Mouse (Mus musculus) forebrain, embryonic 10.5 days (tissue): ENCODE measurements around the gene Tap1. TPM values are rescaled to one million over a fixed set of nuclear protein-coding genes. Genes with fewer than 3 reads are reported as not detected.

ENCODE experiments used
- DNase-seq: peaks from one replicate; pipeline ENCODE4 v3.0.0-alpha.2; 2017; ENCODE audit warnings: low spot score; ENCODE audit errors: extremely low spot score
- H3K27ac ChIP-seq: fragments of 300-500 bp; sonication (generic); 2 replicates; pipeline ENCODE4 v1.5.1; 2016; ENCODE audit warnings: mild to moderate bottlenecking
- H3K27me3 ChIP-seq: fragments of 300-500 bp; sonication (generic); 2 replicates; pipeline ENCODE4 v1.6.1; 2016; ENCODE audit warnings: mild to moderate bottlenecking; ENCODE audit not compliant: poor library complexity, severe bottlenecking
- H3K36me3 ChIP-seq: fragments of 300-500 bp; sonication (generic); replicated peaks from 2 replicates; pipeline ENCODE4 v1.6.1; 2016; ENCODE audit warnings: mild to moderate bottlenecking, moderate library complexity
- H3K4me1 ChIP-seq: fragments of 300-500 bp; sonication (generic); 2 replicates; pipeline ENCODE4 v1.6.1; 2016
- H3K4me3 ChIP-seq: fragments of 300-500 bp; sonication (generic); 2 replicates; pipeline ENCODE4 v1.5.1; 2016; ENCODE audit warnings: mild to moderate bottlenecking, moderate library complexity
- H3K9me3 ChIP-seq: fragments of 300-500 bp; sonication (generic); 2 replicates; pipeline ENCODE4 v1.6.1; 2016; ENCODE audit warnings: mild to moderate bottlenecking, moderate library complexity
- WGBS: fragments of 180-500 bp; shearing (Covaris S2); methylation state at CpG from one replicate; pipeline ENCODE4 v1.1.7; 2016; 5-methylcytosine and 5-hydroxymethylcytosine counted together
- polyA plus RNA-seq: library from polyadenylated mRNA; unstranded; fragments of >200 nt; fragmentation: Nextera tagmentation; extraction: Ambion mirVana; gene quantifications from 2 replicates; pipeline ENCODE4 v1.2.1, GENCODE M21; 2016

Tap1 gene
- polyA plus RNA-seq, 1 experiment from 2014 or later: 1.4 TPM

DNA sequence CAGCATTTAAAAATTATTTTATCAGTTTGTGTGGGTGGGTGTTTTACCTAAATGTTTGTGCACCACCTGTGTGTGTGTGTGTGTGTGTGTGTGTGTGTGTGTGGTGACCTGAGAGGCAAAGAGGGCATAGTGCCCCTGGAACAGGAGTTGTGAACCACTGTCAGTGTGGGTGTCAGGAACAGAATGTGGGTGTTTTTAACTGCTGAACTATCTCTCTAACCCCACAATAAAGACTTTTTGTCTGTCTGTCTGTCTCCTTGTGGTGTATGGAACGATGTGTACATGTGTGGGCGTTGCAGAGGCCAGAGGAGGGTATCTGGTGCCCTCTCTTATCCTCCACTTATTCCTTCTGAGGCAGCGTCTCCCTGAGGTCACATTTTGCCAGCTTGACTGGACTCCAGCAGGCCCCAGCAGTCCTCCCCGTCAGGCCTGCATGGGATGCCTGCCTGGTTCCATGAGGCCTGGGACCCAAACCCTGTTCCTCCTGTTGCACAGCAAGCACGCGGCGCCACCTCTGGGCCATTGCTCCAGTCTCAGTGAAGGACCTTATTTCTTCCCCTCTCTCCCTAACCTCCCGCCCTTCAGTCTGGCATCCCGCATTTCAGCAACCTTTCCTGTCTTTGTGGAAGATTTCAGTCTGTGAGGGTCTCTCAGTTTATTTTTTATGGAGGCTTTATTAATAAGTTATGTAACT lies 23.0 kb upstream of the Tap1 start:
- no peaks in the 10 kb centered on the region for H3K36me3 ChIP-seq
- H3K9me3 ChIP-seq: peaks cover 9% of the 10 kb centered on the region; the same call in 1 of the 2 replicates
- no peak overlapping the region for H3K4me3 ChIP-seq
- H3K27ac ChIP-seq: no peak overlapping the region
- H3K27me3 ChIP-seq: no peaks in the 10 kb centered on the region
- no peak for DNase-seq
- H3K4me1 ChIP-seq: no peaks in the 10 kb centered on the region
- WGBS: 42% methylated on average over 9 of the region's 9 CpGs

DNA sequence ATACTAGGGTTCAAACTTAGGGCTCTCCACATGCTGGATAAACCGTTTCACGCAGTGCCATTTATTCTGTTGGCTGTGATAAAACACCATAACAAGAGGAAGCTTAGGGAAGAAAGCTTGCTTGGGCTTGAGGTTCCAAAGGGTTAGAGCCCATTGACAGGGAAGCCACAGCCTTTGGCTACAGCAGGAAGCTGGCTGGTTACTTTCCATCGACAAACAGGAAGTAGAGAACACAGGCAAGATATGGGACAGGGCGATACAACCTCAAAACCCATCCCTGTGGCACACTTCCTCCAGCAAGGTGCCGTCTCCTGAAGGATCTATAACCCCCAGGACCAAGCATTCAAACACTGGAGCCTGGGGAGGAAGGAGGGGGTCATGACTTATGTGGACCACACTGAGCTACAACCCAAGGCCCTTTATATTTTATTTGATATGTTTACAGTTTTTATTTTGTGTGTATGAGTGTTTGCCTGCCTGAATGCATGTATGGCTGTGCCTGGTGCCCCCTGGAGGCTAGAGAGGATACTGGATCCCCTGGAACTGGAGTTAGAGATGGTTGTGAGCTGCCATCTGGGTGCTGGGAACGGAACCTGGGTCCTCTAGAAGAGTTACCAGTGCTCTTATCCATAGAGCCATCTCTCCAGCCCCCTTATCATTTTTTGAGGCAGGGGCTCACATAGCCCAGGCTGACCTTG lies 22.2 kb upstream of the Tap1 start:
- Histone ChIP-seq H3K27ac (no peak overlapping the region), H3K36me3 (no peaks in the 10 kb centered on the region), H3K4me1 (no peaks in the 10 kb centered on the region), H3K27me3 (no peaks in the 10 kb centered on the region), H3K4me3 (no peak overlapping the region), H3K9me3 (peaks cover 9% of the 10 kb centered on the region; the same call in 1 of the 2 replicates)
- 87% methylated on average over 6 of the region's 6 CpGs for WGBS
- DNase-seq: no peak

GRCm38 (mm10) chr17:34169279-34169678 lies 18.1 kb upstream of the Tap1 start:
- DNase-seq: peak; percentile 31
- WGBS: 2% methylated on average over 2 of the region's 2 CpGs
- H3K36me3 ChIP-seq: no peaks in the 10 kb centered on the region

GRCm38 (mm10) chr17:34170487-34170876 lies 16.9 kb upstream of the Tap1 start:
- Histone ChIP-seq H3K9me3 (peaks cover under 1% of the 10 kb centered on the region; the same call in 1 of the 2 replicates), H3K27me3 (no peaks in the 10 kb centered on the region), H3K4me3 (no peak overlapping the region), H3K36me3 (no peaks in the 10 kb centered on the region), H3K4me1 (no peaks in the 10 kb centered on the region), H3K27ac (no peak overlapping the region)
- WGBS: 35% methylated on average over 4 of the region's 4 CpGs
- DNase-seq: no peak

More at GRCm38 (mm10) chr17:34169279-34169678, 18.1 kb upstream of the Tap1 start:
- Histone ChIP-seq H3K9me3 (peaks cover 4% of the 10 kb centered on the region; the same call in 1 of the 2 replicates), H3K4me1 (no peaks in the 10 kb centered on the region), H3K4me3 (no peak overlapping the region), H3K27me3 (no peaks in the 10 kb centered on the region), H3K27ac (no peak overlapping the region)

- Histone ChIP-seq H3K27ac (no peak overlapping the region), H3K4me3 (no peak overlapping the region), H3K4me1 (no peaks in the 10 kb centered on the region), H3K9me3 (no peaks in the 10 kb centered on the region; the same call in 1 of the 2 replicates), H3K36me3 (no peaks in the 10 kb centered on the region), H3K27me3 (no peaks in the 10 kb centered on the region)
- WGBS: 46% methylated on average over 13 of the region's 13 CpGs
- DNase-seq: peak; percentile 71
These were observed 16.4 kb upstream of the Tap1 start for GRCm38 (mm10) chr17:34170877-34171498.

DNA sequence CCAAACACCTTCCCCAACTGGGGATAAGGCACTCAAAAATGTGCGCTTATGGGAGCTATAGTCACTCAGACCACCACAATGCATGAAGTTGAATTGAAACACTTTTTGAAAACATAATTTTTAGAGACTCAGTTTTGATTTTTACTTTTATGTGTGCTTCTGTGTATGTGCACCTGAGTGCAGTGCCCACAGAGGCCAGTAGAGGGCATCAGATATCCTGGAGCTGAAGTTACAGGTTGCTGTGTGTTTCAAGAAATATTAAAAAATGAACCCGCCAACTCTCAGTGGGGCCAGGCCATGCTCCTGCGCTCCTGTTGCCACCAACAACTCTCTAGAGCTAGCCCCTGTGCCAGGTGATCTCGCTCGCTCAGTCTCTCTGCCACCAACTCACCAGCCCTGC lies 14.8 kb upstream of the Tap1 start:
- no peak for DNase-seq
- Histone ChIP-seq H3K27me3 (no peaks in the 10 kb centered on the region), H3K27ac (no peak overlapping the region), H3K4me3 (no peak overlapping the region), H3K36me3 (no peaks in the 10 kb centered on the region), H3K9me3 (peaks cover 6% of the 10 kb centered on the region; the same call in 1 of the 2 replicates), H3K4me1 (no peaks in the 10 kb centered on the region)
- 94% methylated on average over 5 of the region's 5 CpGs for WGBS

- Histone ChIP-seq H3K27ac (no peak overlapping the region), H3K27me3 (no peaks in the 10 kb centered on the region), H3K9me3 (peaks cover 7% of the 10 kb centered on the region; the same call in 1 of the 2 replicates), H3K4me1 (no peaks in the 10 kb centered on the region), H3K36me3 (no peaks in the 10 kb centered on the region), H3K4me3 (no peak overlapping the region)
- 59% methylated on average over 1 of the region's 1 CpGs for WGBS
- DNase-seq: no peak
These were observed 13.3 kb upstream of the Tap1 start for GRCm38 (mm10) chr17:34174075-34174474.

DNA sequence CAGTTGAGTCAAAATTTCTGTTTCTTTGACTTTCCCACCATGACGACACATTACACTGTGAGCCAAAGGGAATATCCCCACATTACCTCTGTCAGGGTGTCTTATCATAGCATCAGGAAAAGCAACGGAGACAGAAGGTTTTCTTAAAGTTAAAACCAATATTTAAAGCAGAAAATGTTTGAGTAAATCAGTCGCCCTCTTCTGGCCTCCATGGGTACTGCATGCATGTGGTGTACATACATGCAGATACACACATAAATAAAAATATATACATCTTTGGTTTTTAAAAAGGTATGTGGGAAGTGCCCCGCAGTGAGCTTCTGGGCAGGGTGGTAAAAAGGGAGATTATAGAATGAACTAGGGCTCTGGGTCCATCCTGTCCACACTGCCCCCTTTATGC lies 10.2 kb upstream of the Tap1 start:
- no peak for DNase-seq
- 66% methylated on average over 4 of the region's 4 CpGs for WGBS
- no peak overlapping the region for H3K4me3 ChIP-seq
- no peaks in the 10 kb centered on the region for H3K27me3 ChIP-seq
- H3K9me3 ChIP-seq: peaks cover 7% of the 10 kb centered on the region; the same call in 1 of the 2 replicates
- no peak overlapping the region for H3K27ac ChIP-seq
- H3K4me1 ChIP-seq: no peaks in the 10 kb centered on the region
- H3K36me3 ChIP-seq: no peaks in the 10 kb centered on the region

- Histone ChIP-seq H3K27me3 (peaks cover 12% of the 10 kb centered on the region), H3K27ac (no peak overlapping the region), H3K9me3 (peaks cover 7% of the 10 kb centered on the region; the same call in 1 of the 2 replicates), H3K4me3 (no peak overlapping the region), H3K36me3 (no peaks in the 10 kb centered on the region), H3K4me1 (no peaks in the 10 kb centered on the region)
- DNase-seq: no peak
- WGBS: 73% methylated on average over 6 of the region's 6 CpGs
These were observed 8.3 kb upstream of the Tap1 start for GRCm38 (mm10) chr17:34179019-34179418.

- Histone ChIP-seq H3K36me3 (no peaks in the 10 kb centered on the region), H3K27me3 (peaks cover 23% of the 10 kb centered on the region), H3K4me3 (no peak overlapping the region), H3K27ac (no peak overlapping the region), H3K9me3 (peaks cover 7% of the 10 kb centered on the region; the same call in 1 of the 2 replicates), H3K4me1 (no peaks in the 10 kb centered on the region)
- 78% methylated on average over 13 of the region's 13 CpGs for WGBS
- DNase-seq: no peak
These were observed 7.2 kb upstream of the Tap1 start for GRCm38 (mm10) chr17:34179913-34180859.

- Histone ChIP-seq H3K4me1 (peaks cover 19% of the 10 kb centered on the region), H3K27me3 (peaks cover 58% of the 10 kb centered on the region), H3K36me3 (no peaks in the 10 kb centered on the region), H3K27ac (no peak overlapping the region), H3K9me3 (no peaks in the 10 kb centered on the region), H3K4me3 (no peak overlapping the region)
- no peak for DNase-seq
- WGBS: 79% methylated on average over 15 of the region's 15 CpGs
These were observed 3.7 kb upstream of the Tap1 start for GRCm38 (mm10) chr17:34183564-34184219.

DNA sequence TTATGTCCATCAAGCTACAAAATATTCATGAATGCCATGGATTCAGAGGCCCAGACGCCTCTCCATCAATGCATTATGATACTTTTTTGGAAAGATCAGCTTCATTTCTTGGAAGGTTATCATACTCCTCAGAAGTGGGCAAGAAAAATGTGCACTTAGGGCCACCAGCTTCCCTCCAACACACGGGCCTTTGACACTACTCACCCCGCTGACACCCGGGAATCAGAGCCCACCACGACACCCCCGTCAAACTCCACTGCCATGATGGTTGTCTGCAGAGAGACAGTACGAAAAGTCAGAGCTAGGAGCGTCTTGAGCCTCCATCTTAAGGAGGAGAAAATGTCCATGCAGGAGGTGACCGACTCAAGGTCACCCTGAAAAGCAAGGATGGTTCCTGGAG lies 1.8 kb upstream of the Tap1 start:
- peaks cover 19% of the 10 kb centered on the region for H3K4me1 ChIP-seq
- no peaks in the 10 kb centered on the region for H3K9me3 ChIP-seq
- H3K4me3 ChIP-seq: no peak overlapping the region
- H3K27me3 ChIP-seq: peaks cover 77% of the 10 kb centered on the region
- no peak overlapping the region for H3K27ac ChIP-seq
- WGBS: 88% methylated on average over 9 of the region's 9 CpGs
- no peak for DNase-seq
- no peaks in the 10 kb centered on the region for H3K36me3 ChIP-seq
